Mouse (Mus musculus): ENCODE data around the gene Mapkapk2.

- TF ChIP-seq TAL1 (IDR thresholded peaks at IDR 0.05; ENCODE audit: low read length) (no peak), GATA1 (IDR thresholded peaks at IDR 0.05; ENCODE audit: low read length) (no peak)
These were observed 49.3 kb downstream of the Mapkapk2 start for GRCm38 (mm10) chr1:131048121-131048863.
